Mouse (Mus musculus): ENCODE measurements at regions not wholly inside any gene's neighbourhood (a gene's known extent, or its start where the extent isn't known, plus 50 kb on each side); places are given as distances from the start of the nearest gene placed in this dataset.
"Not testable (repeated sequence)": the region's sequence is repeated elsewhere in the genome, so short reads cannot be mapped to it uniquely, and the experiment has no call there.

DNA sequence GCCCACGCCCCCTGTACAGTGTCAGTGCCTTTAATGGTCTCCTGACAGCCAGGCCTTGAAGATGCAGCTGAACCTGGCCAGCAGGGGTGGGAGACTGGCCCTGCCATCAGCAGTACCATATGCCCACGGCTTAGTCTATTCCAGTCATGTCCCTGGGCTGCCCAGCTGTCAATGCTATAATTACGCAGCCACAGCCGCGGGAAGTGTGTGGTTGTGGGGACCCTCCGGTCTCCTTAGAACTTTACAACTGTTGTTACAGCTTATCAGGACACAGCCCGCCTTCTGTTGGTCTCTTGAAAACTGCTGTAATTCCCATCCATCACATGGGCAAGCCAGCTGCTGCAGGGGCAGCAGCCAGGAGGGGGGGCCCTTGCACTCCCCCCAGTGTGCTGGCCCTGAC, 375.1 kb upstream of the Zfp507 start:
- Histone ChIP-seq H3K27ac (ENCODE audit: insufficient read depth, low read length) (no peak overlapping the region), H3K4me1 (ENCODE audit: control insufficient read depth, insufficient read depth, low read length) (no peaks in the 10 kb centered on the region), H3K4me3 (ENCODE audit: insufficient read depth, low read length) (no peak overlapping the region)
- TF ChIP-seq CTCF (IDR thresholded peaks at IDR 0.05; ENCODE audit: extremely low read depth, insufficient read depth, low read length) (no peak), POLR2A (IDR thresholded peaks at IDR 0.05; ENCODE audit: extremely low read depth, insufficient read depth, low read length) (no peak)

DNA sequence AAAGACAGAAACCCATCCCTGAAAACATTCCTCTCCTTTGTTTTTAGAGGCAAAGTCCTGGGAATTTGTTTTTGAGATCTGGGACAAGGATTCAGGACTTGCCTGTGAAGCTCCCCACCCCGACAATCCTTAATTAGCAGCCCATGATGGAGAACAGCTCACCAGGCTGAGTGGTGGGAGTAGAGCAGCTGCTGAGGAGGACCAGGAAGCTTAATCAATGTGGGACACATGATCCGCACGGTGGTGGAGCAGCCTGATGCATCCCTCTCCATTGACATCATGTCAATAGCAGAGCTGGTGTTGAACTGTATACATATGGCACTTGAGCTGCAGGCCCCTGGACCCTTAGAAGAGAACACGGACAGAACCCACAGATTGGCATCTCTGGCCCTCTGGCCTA, 372.5 kb upstream of the Zfp507 start:
- TF ChIP-seq POLR2A (IDR thresholded peaks at IDR 0.05; ENCODE audit: extremely low read depth, insufficient read depth, low read length) (no peak), CTCF (IDR thresholded peaks at IDR 0.05; ENCODE audit: extremely low read depth, insufficient read depth, low read length) (no peak)
- H3K4me1 ChIP-seq (ENCODE audit: control insufficient read depth, insufficient read depth, low read length): no peaks in the 10 kb centered on the region
- H3K4me3 ChIP-seq (ENCODE audit: insufficient read depth, low read length): no peak overlapping the region
- H3K27ac ChIP-seq (ENCODE audit: insufficient read depth, low read length): no peak overlapping the region

DNA sequence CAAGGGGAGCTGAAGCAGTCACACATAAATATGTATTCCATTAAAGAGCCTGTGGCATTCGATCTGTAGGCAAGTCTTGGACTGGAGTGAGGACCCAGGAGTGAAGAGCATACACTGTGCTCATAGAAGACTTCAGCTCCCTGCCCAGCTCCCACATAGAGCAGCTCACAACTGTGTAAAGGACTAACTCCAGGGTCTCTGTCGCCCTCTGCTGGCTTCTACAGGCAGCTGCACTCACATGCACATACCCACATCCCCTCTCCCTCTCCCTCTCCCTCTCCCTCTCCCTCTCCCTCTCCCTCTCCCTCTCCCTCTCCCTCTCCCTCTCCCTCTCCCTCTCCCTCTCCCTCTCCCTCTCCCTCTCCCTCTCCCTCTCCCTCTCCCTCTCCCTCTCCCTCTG, 369.7 kb upstream of the Zfp507 start:
- not testable (repeated sequence) for H3K4me3 ChIP-seq (ENCODE audit: insufficient read depth, low read length); H3K4me1 ChIP-seq (ENCODE audit: control insufficient read depth, insufficient read depth, low read length); H3K27ac ChIP-seq (ENCODE audit: insufficient read depth, low read length)

DNA sequence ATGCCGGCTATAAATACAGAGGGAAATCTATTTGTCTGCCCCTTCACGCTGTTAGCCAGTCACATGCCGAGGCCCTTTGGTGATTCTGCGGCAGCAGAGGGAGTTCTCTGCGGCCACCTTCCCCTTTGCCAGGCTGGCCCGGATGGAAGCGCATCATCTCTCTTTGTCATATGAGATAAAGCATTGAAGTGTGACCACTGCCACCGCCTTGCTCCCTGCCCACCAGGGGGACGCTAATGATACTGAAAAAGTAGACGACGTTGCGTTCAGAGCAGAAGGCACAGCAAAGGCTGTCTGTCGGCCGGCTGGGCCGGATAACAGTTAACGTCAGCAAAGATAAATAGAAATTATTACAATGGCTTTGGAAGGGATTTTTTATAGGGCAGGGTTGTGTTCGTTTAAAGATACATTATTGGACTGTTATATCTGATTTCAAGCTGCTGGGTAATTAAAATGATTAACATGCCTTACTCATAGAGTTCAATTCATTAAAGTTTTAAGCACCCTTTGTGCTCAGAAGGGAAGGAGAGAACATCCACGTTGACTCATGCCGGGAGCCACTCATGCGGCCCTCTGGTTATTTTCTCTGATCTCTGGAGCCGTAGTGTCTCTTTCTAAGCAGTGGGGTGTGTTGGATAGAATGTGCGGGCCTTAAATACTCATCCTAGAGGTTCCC, 354.6 kb upstream of the Zfp507 start:
- no peaks in the 10 kb centered on the region for H3K4me1 ChIP-seq (ENCODE audit: control insufficient read depth, insufficient read depth, low read length)
- no peak overlapping the region for H3K27ac ChIP-seq (ENCODE audit: insufficient read depth, low read length)
- TF ChIP-seq CTCF (IDR thresholded peaks at IDR 0.05; ENCODE audit: extremely low read depth, insufficient read depth, low read length) (no peak), POLR2A (IDR thresholded peaks at IDR 0.05; ENCODE audit: extremely low read depth, insufficient read depth, low read length) (no peak)
- H3K4me3 ChIP-seq (ENCODE audit: insufficient read depth, low read length): no peak overlapping the region

DNA sequence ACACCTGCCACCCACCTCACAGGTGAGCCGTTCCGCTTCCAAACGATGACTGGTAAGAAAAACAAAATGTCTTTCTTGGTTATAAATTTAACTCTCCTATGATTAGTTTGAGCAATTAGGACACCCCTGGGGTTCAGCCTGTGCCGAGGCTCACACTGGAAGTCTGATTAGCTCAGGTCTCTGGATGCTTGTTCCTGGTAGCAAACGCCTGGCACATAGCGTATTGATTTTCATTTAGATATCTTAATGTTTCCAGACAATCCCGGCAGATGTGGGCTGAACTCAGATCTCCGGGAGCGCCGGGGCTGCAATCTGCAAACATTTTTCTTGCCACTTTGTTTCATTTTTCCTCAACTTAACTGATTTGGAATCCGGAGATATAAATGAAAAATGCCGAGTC, 353.8 kb upstream of the Zfp507 start:
- no peak for TF ChIP-seq CTCF (IDR thresholded peaks at IDR 0.05; ENCODE audit: extremely low read depth, insufficient read depth, low read length)
- TF ChIP-seq POLR2A (IDR thresholded peaks at IDR 0.05; ENCODE audit: extremely low read depth, insufficient read depth, low read length): no peak
- H3K27ac ChIP-seq (ENCODE audit: insufficient read depth, low read length): no peak overlapping the region
- no peaks in the 10 kb centered on the region for H3K4me1 ChIP-seq (ENCODE audit: control insufficient read depth, insufficient read depth, low read length)
- H3K4me3 ChIP-seq (ENCODE audit: insufficient read depth, low read length): no peak overlapping the region

DNA sequence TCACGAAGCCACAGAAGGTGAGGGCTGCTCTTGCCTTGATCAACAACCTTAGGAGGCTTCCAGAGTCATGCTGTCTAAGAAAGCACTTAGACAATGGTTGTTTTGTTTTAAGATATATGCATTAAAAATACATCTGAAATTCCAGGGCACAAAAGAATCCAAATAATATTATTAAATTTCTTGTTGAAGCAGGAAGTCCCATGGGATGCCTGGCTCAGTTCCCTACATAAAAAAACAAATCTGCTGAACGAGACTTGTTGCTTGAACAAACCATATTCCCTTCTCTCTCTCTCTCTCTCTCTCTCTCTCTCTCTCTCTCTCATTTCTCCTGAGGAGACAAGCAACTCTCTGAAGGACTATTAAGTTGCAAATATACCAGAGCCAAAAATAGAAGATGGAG, 352.8 kb upstream of the Zfp507 start:
- Histone ChIP-seq H3K4me1 (ENCODE audit: control insufficient read depth, insufficient read depth, low read length) (no peaks in the 10 kb centered on the region), H3K4me3 (ENCODE audit: insufficient read depth, low read length) (no peak overlapping the region), H3K27ac (ENCODE audit: insufficient read depth, low read length) (no peak overlapping the region)
- TF ChIP-seq POLR2A (IDR thresholded peaks at IDR 0.05; ENCODE audit: extremely low read depth, insufficient read depth, low read length) (no peak), CTCF (IDR thresholded peaks at IDR 0.05; ENCODE audit: extremely low read depth, insufficient read depth, low read length) (no peak)

DNA sequence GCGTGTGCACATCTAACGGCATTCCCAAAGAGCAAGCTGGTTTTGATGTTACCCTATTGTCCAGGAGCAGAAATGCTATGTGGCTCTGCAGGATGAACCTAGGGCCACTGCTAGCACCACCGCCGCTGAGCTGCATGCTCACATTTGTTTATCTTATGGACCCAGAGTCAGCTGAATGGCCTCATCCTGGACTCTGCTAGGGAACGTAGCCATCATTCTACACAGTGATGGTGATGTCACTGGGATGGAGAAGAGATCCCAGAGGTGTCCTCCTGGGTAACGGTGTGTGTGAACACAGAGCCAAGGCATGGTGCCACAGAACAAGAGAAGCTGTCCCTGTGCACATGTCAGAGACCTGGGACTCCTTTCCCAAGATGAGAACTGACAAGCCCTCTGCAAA, 352.4 kb upstream of the Zfp507 start:
- Histone ChIP-seq H3K4me3 (ENCODE audit: insufficient read depth, low read length) (no peak overlapping the region), H3K27ac (ENCODE audit: insufficient read depth, low read length) (no peak overlapping the region), H3K4me1 (ENCODE audit: control insufficient read depth, insufficient read depth, low read length) (no peaks in the 10 kb centered on the region)
- TF ChIP-seq CTCF (IDR thresholded peaks at IDR 0.05; ENCODE audit: extremely low read depth, insufficient read depth, low read length) (no peak), POLR2A (IDR thresholded peaks at IDR 0.05; ENCODE audit: extremely low read depth, insufficient read depth, low read length) (no peak)

DNA sequence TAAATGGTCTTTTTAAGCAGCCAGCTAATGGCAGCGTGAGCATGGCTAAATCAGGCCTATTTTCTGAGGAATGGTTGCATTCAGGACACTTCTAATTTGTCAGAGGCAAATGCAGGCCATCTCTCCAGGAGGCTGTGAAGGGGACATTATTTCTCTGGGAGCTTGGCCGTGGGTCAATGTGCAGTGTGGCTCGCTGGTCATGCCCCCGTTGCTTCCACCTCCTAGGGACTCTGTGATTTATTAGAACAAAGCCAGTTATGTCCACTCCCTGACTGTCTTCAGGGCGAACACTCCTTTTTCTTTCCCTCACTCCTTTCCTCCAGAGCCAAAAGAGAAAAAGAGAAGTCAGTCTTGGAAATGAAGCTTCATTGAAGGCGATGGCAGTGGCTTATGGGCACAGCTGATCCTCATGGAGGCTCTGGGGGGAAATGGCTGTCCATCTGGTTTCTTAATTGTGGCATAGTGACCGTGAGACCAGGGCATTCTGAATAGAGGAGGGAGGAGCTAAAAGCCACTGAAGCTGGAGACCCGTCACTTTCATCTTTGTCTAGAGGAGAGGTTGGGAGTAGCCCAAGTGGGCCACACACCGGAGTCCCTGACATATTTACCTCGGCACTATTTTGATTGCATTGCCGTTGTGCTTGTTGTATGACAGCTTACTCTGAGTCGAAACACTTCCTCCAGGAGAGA, 348.2 kb upstream of the Zfp507 start:
- Histone ChIP-seq H3K4me1 (ENCODE audit: control insufficient read depth, insufficient read depth, low read length) (no peaks in the 10 kb centered on the region), H3K27ac (ENCODE audit: insufficient read depth, low read length) (no peak overlapping the region), H3K4me3 (ENCODE audit: insufficient read depth, low read length) (no peak overlapping the region)
- no peak for TF ChIP-seq CTCF (IDR thresholded peaks at IDR 0.05; ENCODE audit: extremely low read depth, insufficient read depth, low read length)
- no peak for TF ChIP-seq POLR2A (IDR thresholded peaks at IDR 0.05; ENCODE audit: extremely low read depth, insufficient read depth, low read length)

DNA sequence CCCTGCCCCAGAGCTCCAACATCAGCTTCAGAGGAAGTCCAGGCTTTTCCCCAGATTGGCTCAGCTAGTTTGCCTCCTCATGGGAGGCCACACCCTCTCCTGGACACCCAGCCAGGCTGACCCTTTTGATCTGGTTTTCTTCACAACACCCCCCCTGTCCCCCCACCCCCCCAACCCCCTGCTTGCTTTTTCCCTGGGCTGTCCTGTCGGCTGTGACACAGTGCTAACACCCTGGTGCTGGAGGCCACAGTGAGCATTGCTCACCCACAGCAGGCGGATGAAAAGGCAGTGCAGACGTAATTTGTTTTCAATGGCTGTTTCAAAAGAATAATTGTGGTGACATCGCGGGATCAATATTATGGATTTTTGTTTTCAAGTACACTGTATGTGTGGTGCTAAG, 333.8 kb upstream of the Zfp507 start:
- no peak for TF ChIP-seq CTCF (IDR thresholded peaks at IDR 0.05; ENCODE audit: extremely low read depth, insufficient read depth, low read length)
- TF ChIP-seq POLR2A (IDR thresholded peaks at IDR 0.05; ENCODE audit: extremely low read depth, insufficient read depth, low read length): no peak
- Histone ChIP-seq H3K4me1 (ENCODE audit: control insufficient read depth, insufficient read depth, low read length) (no peaks in the 10 kb centered on the region), H3K27ac (ENCODE audit: insufficient read depth, low read length) (no peak overlapping the region), H3K4me3 (ENCODE audit: insufficient read depth, low read length) (no peak overlapping the region)

DNA sequence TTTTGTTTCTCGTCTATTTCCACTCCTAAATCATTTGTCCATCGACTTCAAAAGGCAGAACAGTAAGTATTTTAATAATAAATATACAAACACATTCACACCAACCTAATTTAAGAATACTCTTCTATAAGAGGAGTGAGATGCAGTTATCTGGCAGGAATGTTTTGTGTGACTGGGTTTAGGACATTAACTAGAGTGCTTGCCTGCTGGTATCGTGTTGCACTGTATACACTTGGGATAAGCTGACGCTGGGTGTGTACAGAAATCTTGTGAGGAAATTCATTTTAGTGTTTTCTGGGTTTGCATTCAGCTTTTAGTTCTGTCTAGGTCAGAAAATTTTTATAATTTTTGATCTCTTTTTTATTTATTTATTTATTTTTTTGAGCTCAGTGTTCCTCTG, 331.8 kb upstream of the Zfp507 start:
- TF ChIP-seq CTCF (IDR thresholded peaks at IDR 0.05; ENCODE audit: extremely low read depth, insufficient read depth, low read length) (no peak), POLR2A (IDR thresholded peaks at IDR 0.05; ENCODE audit: extremely low read depth, insufficient read depth, low read length) (no peak)
- Histone ChIP-seq H3K4me1 (ENCODE audit: control insufficient read depth, insufficient read depth, low read length) (no peaks in the 10 kb centered on the region), H3K4me3 (ENCODE audit: insufficient read depth, low read length) (no peak overlapping the region), H3K27ac (ENCODE audit: insufficient read depth, low read length) (no peak overlapping the region)
